8 mouse cellular contexts compared by ENCODE assay signal in the genomic region with DNA sequence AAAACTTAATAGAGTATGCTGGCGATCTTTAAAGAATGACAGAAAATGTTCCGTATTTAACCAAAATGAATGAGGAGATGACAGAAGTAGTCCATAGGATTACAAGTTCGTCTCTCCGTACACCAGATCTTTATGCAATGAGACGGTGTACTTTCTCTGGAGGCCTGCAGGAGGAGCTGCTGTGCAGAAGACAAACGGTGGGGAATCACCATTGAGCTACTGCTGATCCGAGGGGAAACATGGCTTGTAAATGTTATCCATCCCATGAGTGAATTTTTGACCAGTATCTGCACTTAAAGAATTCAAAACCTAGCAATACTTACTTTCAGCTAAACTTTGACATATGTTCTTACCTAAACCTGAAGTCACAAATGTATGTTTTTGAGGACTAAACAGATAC.
DNase-seq lines count a peak whose midpoint lies in the region; ATAC-seq and TF ChIP-seq lines count a peak whose summit lies in the region.
"Had no signal": no experiment of that assay in that cellular context is flagged by ENCODE, and none has a peak within 500 bp of the region (broad histone marks: within the 10 kb centered on the region; RNA-seq: fewer than 3 reads in every experiment).

No protein-coding gene starts in this region.

- DNase-seq in urinary bladder, postnatal 25 days (ENCODE audit: low spot score): peak; percentile 29
- DNase-seq in urinary bladder, postnatal 4 days (ENCODE audit: low spot score in 2 of 2): no peak
- DNase-seq in embryonic facial prominence, embryonic 10.5 days (ENCODE audit: low spot score): peak; percentile 18
- DNase-seq in mesoderm, embryonic 11.5 days (ENCODE audit: low read depth, low spot score): peak; percentile 40

- H3K27ac ChIP-seq in intestine, postnatal 0 days (ENCODE audit: low read depth, low read length): no peak overlapping the region
- no peak overlapping the region for H3K27ac ChIP-seq in intestine, embryonic 15.5 days
- no peak overlapping the region for H3K27ac ChIP-seq in embryonic facial prominence, embryonic 10.5 days (replicated peaks)
- H3K27ac ChIP-seq in neural tube, embryonic 15.5 days (replicated peaks): no peak overlapping the region
- H3K27ac ChIP-seq: limb, embryonic 13.5 days had no signal

- H3K4me1 ChIP-seq in intestine, postnatal 0 days (replicated peaks; ENCODE audit: control insufficient read depth, insufficient read depth, low read length): no peaks in the 10 kb centered on the region
- H3K4me1 ChIP-seq in intestine, embryonic 15.5 days (replicated peaks): no peaks in the 10 kb centered on the region
- no peaks in the 10 kb centered on the region for H3K4me1 ChIP-seq in embryonic facial prominence, embryonic 10.5 days
- no peaks in the 10 kb centered on the region for H3K4me1 ChIP-seq in neural tube, embryonic 15.5 days
- H3K4me1 ChIP-seq: limb, embryonic 13.5 days had no signal

- no peak overlapping the region for H3K4me3 ChIP-seq in intestine, postnatal 0 days (ENCODE audit: low read depth, low read length)
- H3K4me3 ChIP-seq in intestine, embryonic 15.5 days (replicated peaks): no peak overlapping the region
- no peak overlapping the region for H3K4me3 ChIP-seq in embryonic facial prominence, embryonic 10.5 days
- no peak overlapping the region for H3K4me3 ChIP-seq in neural tube, embryonic 15.5 days (replicated peaks)
- H3K4me3 ChIP-seq: limb, embryonic 13.5 days had no signal

- H3K36me3 ChIP-seq in intestine, postnatal 0 days (ENCODE audit: control insufficient read depth, insufficient read depth): no peaks in the 10 kb centered on the region
- H3K36me3 ChIP-seq in intestine, embryonic 15.5 days: no peaks in the 10 kb centered on the region
- no peaks in the 10 kb centered on the region for H3K36me3 ChIP-seq in embryonic facial prominence, embryonic 10.5 days (replicated peaks)
- H3K36me3 ChIP-seq in neural tube, embryonic 15.5 days: no peaks in the 10 kb centered on the region
- H3K36me3 ChIP-seq: limb, embryonic 13.5 days had no signal

- H3K27me3 ChIP-seq in intestine, postnatal 0 days (replicated peaks; ENCODE audit: control insufficient read depth, insufficient read depth, low read length): no peaks in the 10 kb centered on the region
- H3K27me3 ChIP-seq in intestine, embryonic 15.5 days (replicated peaks): no peaks in the 10 kb centered on the region
- H3K27me3 ChIP-seq in embryonic facial prominence, embryonic 10.5 days (replicated peaks; ENCODE audit: low read depth, poor library complexity, severe bottlenecking): no peaks in the 10 kb centered on the region
- H3K27me3 ChIP-seq in neural tube, embryonic 15.5 days (replicated peaks): no peaks in the 10 kb centered on the region
- H3K27me3 ChIP-seq: limb, embryonic 13.5 days had no signal

- H3K4me2 ChIP-seq in intestine, postnatal 0 days (replicated peaks; ENCODE audit: low read depth): no peak overlapping the region
- H3K4me2 ChIP-seq in intestine, embryonic 15.5 days (replicated peaks): no peak overlapping the region
- H3K4me2 ChIP-seq in neural tube, embryonic 15.5 days: no peak overlapping the region
- H3K4me2 ChIP-seq: limb, embryonic 13.5 days had no signal

- no peak for ATAC-seq in intestine, postnatal 0 days
- no peak for ATAC-seq in intestine, embryonic 15.5 days
- ATAC-seq in neural tube, embryonic 15.5 days (ENCODE audit: low FRiP score): no peak

- TF ChIP-seq CTCF in intestine, postnatal 0 days (IDR thresholded peaks at IDR 0.05; ENCODE audit: low read depth): peak; percentile 67

- no peak overlapping the region for H3K9ac ChIP-seq in intestine, postnatal 0 days (ENCODE audit: low read depth, low read length)
- no peak overlapping the region for H3K9ac ChIP-seq in intestine, embryonic 15.5 days
- no peak overlapping the region for H3K9ac ChIP-seq in neural tube, embryonic 15.5 days (replicated peaks)
- H3K9ac ChIP-seq: limb, embryonic 13.5 days had no signal

- H3K9me3 ChIP-seq in intestine, postnatal 0 days (ENCODE audit: control insufficient read depth): no peaks in the 10 kb centered on the region
- H3K9me3 ChIP-seq in intestine, embryonic 15.5 days: no peaks in the 10 kb centered on the region
- H3K9me3 ChIP-seq in embryonic facial prominence, embryonic 10.5 days: no peaks in the 10 kb centered on the region
- no peaks in the 10 kb centered on the region for H3K9me3 ChIP-seq in neural tube, embryonic 15.5 days (replicated peaks)
- H3K9me3 ChIP-seq: limb, embryonic 13.5 days had no signal

- 57% methylated on average over 7 of the region's 7 CpGs for WGBS in intestine, postnatal 0 days
- 57% methylated on average over 7 of the region's 7 CpGs for WGBS in intestine, embryonic 15.5 days
- 60% methylated on average over 7 of the region's 7 CpGs for WGBS in embryonic facial prominence, embryonic 10.5 days
- 58% methylated on average over 7 of the region's 7 CpGs for WGBS in neural tube, embryonic 15.5 days

Comparison
In these comparisons a context has a peak if more than half of its experiments do, and no peak if none do; other contexts are left out.
1. DNase-seq: peak in urinary bladder, postnatal 25 days (single experiment), embryonic facial prominence, embryonic 10.5 days (single experiment) and mesoderm, embryonic 11.5 days (single experiment); none in urinary bladder, postnatal 4 days (0 of 2).